Mouse (Mus musculus): ENCODE results near the gene Smad5. TPM values are rescaled to one million over a fixed set of nuclear protein-coding genes. Genes with fewer than 3 reads are reported as not detected.

Smad5 gene
- polyA plus RNA-seq, 1 experiment from 2014 or later = 39.7 TPM

DNA sequence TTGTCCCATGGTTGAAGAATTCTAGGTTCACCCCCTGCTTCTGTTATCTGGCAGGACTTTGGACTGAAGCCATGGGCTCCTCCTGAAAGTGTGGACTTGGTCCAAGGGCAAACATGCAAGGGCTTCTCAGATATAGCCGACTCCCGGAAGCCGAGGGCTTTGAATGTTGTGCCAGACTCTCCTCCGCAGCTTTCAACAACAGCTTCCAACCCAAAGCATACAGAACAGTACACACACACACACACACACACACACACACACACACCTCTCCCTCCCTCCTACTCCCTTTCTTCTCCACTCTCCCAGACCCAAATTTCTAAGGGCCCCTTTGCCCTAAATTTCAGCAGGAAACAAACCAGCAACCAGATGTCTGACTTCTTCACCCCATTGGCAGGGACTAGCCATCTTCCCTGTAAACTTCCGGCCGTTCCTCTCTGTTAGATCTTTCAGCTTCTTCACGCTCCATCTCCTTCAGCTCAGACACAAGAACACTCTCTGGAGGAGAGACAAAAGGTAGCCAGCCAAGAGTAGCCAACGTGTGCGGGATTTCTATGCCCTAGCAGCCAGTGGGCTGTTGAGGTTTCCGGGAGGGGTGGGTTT lies 24.5 kb upstream of the Smad5 start:
- H3K4me1 ChIP-seq (ENCODE audit: control insufficient read depth, insufficient read depth, low read length) = no peaks in the 10 kb centered on the region
- no peaks in the 10 kb centered on the region for H3K9me3 ChIP-seq (replicated peaks; ENCODE audit: control insufficient read depth, low read length)
- DNase-seq (ENCODE audit: low spot score) = no peak
- no peak overlapping the region for H3K27ac ChIP-seq (ENCODE audit: low read depth, low read length)
- ATAC-seq = no peak
- H3K27me3 ChIP-seq (replicated peaks; ENCODE audit: control insufficient read depth, insufficient read depth, low read length) = no peaks in the 10 kb centered on the region
- no peak overlapping the region for H3K4me2 ChIP-seq (ENCODE audit: low read length)
- 21% methylated on average over 10 of the region's 10 CpGs for WGBS
- no peak overlapping the region for H3K9ac ChIP-seq (ENCODE audit: low read length)
- no peaks in the 10 kb centered on the region for H3K36me3 ChIP-seq (ENCODE audit: control insufficient read depth, insufficient read depth, low read length)
- no peak overlapping the region for H3K4me3 ChIP-seq (ENCODE audit: low read depth, low read length)

GRCm38 (mm10) chr13:56678826-56679504 lies 23.8 kb upstream of the Smad5 start:
- Histone ChIP-seq H3K9ac (ENCODE audit: low read length) (no peak overlapping the region), H3K36me3 (ENCODE audit: control insufficient read depth, insufficient read depth, low read length) (no peaks in the 10 kb centered on the region), H3K4me1 (ENCODE audit: control insufficient read depth, insufficient read depth, low read length) (no peaks in the 10 kb centered on the region), H3K27me3 (replicated peaks; ENCODE audit: control insufficient read depth, insufficient read depth, low read length) (no peaks in the 10 kb centered on the region), H3K4me2 (ENCODE audit: low read length) (no peak overlapping the region), H3K27ac (ENCODE audit: low read depth, low read length) (no peak overlapping the region), H3K4me3 (ENCODE audit: low read depth, low read length) (no peak overlapping the region), H3K9me3 (replicated peaks; ENCODE audit: control insufficient read depth, low read length) (no peaks in the 10 kb centered on the region)
- ATAC-seq = no peak
- 82% methylated on average over 10 of the region's 10 CpGs for WGBS
- no peak for DNase-seq (ENCODE audit: low spot score)

GRCm38 (mm10) chr13:56681924-56682323 lies 20.9 kb upstream of the Smad5 start:
- Histone ChIP-seq H3K4me1 (ENCODE audit: control insufficient read depth, insufficient read depth, low read length) (no peaks in the 10 kb centered on the region), H3K9me3 (replicated peaks; ENCODE audit: control insufficient read depth, low read length) (no peaks in the 10 kb centered on the region), H3K4me2 (ENCODE audit: low read length) (no peak overlapping the region), H3K27me3 (replicated peaks; ENCODE audit: control insufficient read depth, insufficient read depth, low read length) (no peaks in the 10 kb centered on the region), H3K27ac (ENCODE audit: low read depth, low read length) (no peak overlapping the region), H3K9ac (ENCODE audit: low read length) (no peak overlapping the region), H3K4me3 (ENCODE audit: low read depth, low read length) (no peak overlapping the region), H3K36me3 (ENCODE audit: control insufficient read depth, insufficient read depth, low read length) (no peaks in the 10 kb centered on the region)
- WGBS = 81% methylated on average over 4 of the region's 4 CpGs
- ATAC-seq (no peak), DNase-seq (ENCODE audit: low spot score) (no peak)

DNA sequence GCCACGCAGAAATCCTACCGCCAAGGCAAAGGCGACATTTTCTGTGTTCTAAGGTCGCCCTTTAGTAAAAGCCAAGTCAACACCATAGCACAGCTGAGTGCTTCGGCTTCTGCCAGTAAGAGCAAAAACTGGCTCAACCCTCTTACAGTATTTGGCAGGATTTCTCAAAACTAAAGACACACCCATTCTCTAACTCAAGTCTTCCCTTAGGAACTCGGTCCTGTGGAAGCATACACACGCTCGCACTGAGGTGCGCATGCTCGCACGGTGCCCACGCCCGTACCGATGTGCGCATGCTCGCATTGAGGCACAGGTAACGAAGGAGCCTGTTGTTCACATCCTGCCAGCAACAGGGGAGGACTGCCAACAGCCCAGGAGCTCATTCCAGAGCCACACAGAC lies 20.5 kb upstream of the Smad5 start:
- no peak overlapping the region for H3K4me3 ChIP-seq (ENCODE audit: low read depth, low read length)
- no peaks in the 10 kb centered on the region for H3K36me3 ChIP-seq (ENCODE audit: control insufficient read depth, insufficient read depth, low read length)
- no peak overlapping the region for H3K9ac ChIP-seq (ENCODE audit: low read length)
- ATAC-seq (no peak), DNase-seq (ENCODE audit: low spot score) (peak; percentile 45)
- H3K9me3 ChIP-seq (replicated peaks; ENCODE audit: control insufficient read depth, low read length) = no peaks in the 10 kb centered on the region
- no peaks in the 10 kb centered on the region for H3K4me1 ChIP-seq (ENCODE audit: control insufficient read depth, insufficient read depth, low read length)
- 81% methylated on average over 17 of the region's 17 CpGs for WGBS
- H3K4me2 ChIP-seq (ENCODE audit: low read length) = no peak overlapping the region
- H3K27me3 ChIP-seq (replicated peaks; ENCODE audit: control insufficient read depth, insufficient read depth, low read length) = no peaks in the 10 kb centered on the region
- H3K27ac ChIP-seq (ENCODE audit: low read depth, low read length) = no peak overlapping the region

DNA sequence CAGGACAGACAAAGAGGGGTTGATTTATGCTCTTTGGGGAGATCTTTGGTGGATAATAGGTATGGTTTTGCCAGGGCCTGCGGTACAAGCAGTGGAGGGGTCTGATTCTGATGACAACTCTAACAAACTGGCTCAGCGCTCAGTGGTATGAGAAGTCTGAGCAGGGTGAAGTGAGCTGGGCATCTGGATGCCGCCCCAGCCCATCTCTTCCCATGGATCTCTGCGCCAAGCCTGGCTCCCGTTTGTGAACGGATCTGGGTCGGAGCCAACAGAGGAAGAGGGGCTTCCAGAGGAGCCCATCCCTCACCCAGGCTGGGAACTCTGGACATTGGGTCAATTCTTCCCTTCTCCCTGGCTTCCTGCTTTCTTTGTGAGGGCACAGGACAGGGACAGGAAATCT lies 19.5 kb upstream of the Smad5 start:
- Histone ChIP-seq H3K4me3 (ENCODE audit: low read depth, low read length) (no peak overlapping the region), H3K27me3 (replicated peaks; ENCODE audit: control insufficient read depth, insufficient read depth, low read length) (no peaks in the 10 kb centered on the region), H3K4me1 (ENCODE audit: control insufficient read depth, insufficient read depth, low read length) (no peaks in the 10 kb centered on the region), H3K36me3 (ENCODE audit: control insufficient read depth, insufficient read depth, low read length) (no peaks in the 10 kb centered on the region), H3K4me2 (ENCODE audit: low read length) (no peak overlapping the region), H3K27ac (ENCODE audit: low read depth, low read length) (no peak overlapping the region), H3K9ac (ENCODE audit: low read length) (no peak overlapping the region), H3K9me3 (replicated peaks; ENCODE audit: control insufficient read depth, low read length) (no peaks in the 10 kb centered on the region)
- WGBS = 83% methylated on average over 7 of the region's 7 CpGs
- DNase-seq (ENCODE audit: low spot score) (no peak), ATAC-seq (no peak)

DNA sequence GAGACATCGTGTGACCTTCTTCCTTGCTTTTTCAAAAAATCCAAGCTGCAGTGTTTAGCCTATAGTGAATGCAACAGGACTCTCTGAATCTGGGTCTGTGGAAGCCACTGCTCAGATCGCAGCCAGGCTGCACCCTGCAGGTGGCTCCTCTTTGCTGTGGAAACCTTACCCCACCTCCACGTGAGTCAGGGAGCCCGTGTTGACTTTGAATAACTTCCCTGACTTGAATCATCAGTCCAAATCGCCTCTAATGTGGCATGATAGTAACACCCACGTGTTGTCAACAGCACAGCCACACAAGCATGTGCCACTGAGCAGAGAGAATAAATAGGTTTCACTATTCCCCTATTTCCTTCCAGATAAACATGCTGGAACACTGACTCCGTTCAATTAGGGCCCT lies 10.8 kb upstream of the Smad5 start:
- ATAC-seq = no peak

GRCm38 (mm10) chr13:56692644-56693043 lies 10.2 kb upstream of the Smad5 start:
- WGBS = 85% methylated on average over 6 of the region's 6 CpGs
- no peak for ATAC-seq
- no peak overlapping the region for H3K27ac ChIP-seq (ENCODE audit: low read depth, low read length)
- H3K4me3 ChIP-seq (ENCODE audit: low read depth, low read length) = no peak overlapping the region
- H3K4me2 ChIP-seq (ENCODE audit: low read length) = no peak overlapping the region
- H3K9me3 ChIP-seq (replicated peaks; ENCODE audit: control insufficient read depth, low read length) = no peaks in the 10 kb centered on the region
- no peaks in the 10 kb centered on the region for H3K36me3 ChIP-seq (ENCODE audit: control insufficient read depth, insufficient read depth, low read length)
- peaks cover 7% of the 10 kb centered on the region; the same call in 1 of the 2 replicates for H3K4me1 ChIP-seq (ENCODE audit: control insufficient read depth, insufficient read depth, low read length)
- H3K27me3 ChIP-seq (replicated peaks; ENCODE audit: control insufficient read depth, insufficient read depth, low read length) = no peaks in the 10 kb centered on the region
- H3K9ac ChIP-seq (ENCODE audit: low read length) = no peak overlapping the region
- no peak for DNase-seq (ENCODE audit: low spot score)

More for the DNA sequence above, 10.8 kb upstream of the Smad5 start:
- H3K9ac ChIP-seq (ENCODE audit: low read length) = no peak overlapping the region
- no peak overlapping the region for H3K27ac ChIP-seq (ENCODE audit: low read depth, low read length)
- no peak overlapping the region for H3K4me3 ChIP-seq (ENCODE audit: low read depth, low read length)
- H3K27me3 ChIP-seq (replicated peaks; ENCODE audit: control insufficient read depth, insufficient read depth, low read length) = no peaks in the 10 kb centered on the region
- no peaks in the 10 kb centered on the region for H3K9me3 ChIP-seq (replicated peaks; ENCODE audit: control insufficient read depth, low read length)
- DNase-seq (ENCODE audit: low spot score) = no peak
- no peak overlapping the region for H3K4me2 ChIP-seq (ENCODE audit: low read length)
- 62% methylated on average over 7 of the region's 7 CpGs for WGBS
- no peaks in the 10 kb centered on the region for H3K36me3 ChIP-seq (ENCODE audit: control insufficient read depth, insufficient read depth, low read length)
- H3K4me1 ChIP-seq (ENCODE audit: control insufficient read depth, insufficient read depth, low read length) = 0 out of 2 replicates have a peak, but pooled peaks cover 1% of the 10 kb centered on the region

- Histone ChIP-seq H3K27ac (ENCODE audit: low read depth, low read length) (no peak overlapping the region), H3K4me3 (ENCODE audit: low read depth, low read length) (no peak overlapping the region), H3K4me2 (ENCODE audit: low read length) (no peak overlapping the region), H3K9ac (ENCODE audit: low read length) (no peak overlapping the region), H3K36me3 (ENCODE audit: control insufficient read depth, insufficient read depth, low read length) (no peaks in the 10 kb centered on the region), H3K4me1 (ENCODE audit: control insufficient read depth, insufficient read depth, low read length) (peaks cover 16% of the 10 kb centered on the region; the same call in 1 of the 2 replicates), H3K27me3 (replicated peaks; ENCODE audit: control insufficient read depth, insufficient read depth, low read length) (no peaks in the 10 kb centered on the region), H3K9me3 (replicated peaks; ENCODE audit: control insufficient read depth, low read length) (no peaks in the 10 kb centered on the region)
- DNase-seq (ENCODE audit: low spot score) (no peak), ATAC-seq (no peak)
- 91% methylated on average over 5 of the region's 5 CpGs for WGBS
Measured at GRCm38 (mm10) chr13:56695701-56696100, 7.1 kb upstream of the Smad5 start.

DNA sequence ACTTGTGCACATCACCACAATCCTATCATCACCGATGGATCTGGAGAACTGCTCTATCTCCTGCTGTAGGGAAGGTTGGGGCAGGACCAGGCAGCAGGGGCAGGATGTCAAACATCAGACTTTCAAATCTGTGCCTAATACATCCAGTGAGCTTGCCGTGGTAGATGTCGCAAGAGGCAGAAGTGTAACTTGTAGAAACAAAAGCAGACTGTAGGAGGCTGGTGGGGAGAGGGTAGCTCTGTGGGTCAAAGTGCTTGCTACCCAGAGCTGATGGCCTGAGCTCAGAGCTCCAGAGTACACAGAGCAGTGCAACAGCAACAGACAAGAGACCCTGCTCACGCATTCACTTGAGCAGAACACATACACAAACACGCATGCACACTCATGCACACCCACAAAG lies 6.1 kb upstream of the Smad5 start:
- no peak for ATAC-seq
- WGBS = 93% methylated on average over 5 of the region's 5 CpGs
- DNase-seq (ENCODE audit: low spot score) = no peak

More for the DNA sequence above, 6.1 kb upstream of the Smad5 start:
- no peak overlapping the region for H3K27ac ChIP-seq (ENCODE audit: low read depth, low read length)
- H3K4me2 ChIP-seq (ENCODE audit: low read length) = no peak overlapping the region
- no peaks in the 10 kb centered on the region for H3K36me3 ChIP-seq (ENCODE audit: control insufficient read depth, insufficient read depth, low read length)
- H3K4me1 ChIP-seq (ENCODE audit: control insufficient read depth, insufficient read depth, low read length) = peaks cover 16% of the 10 kb centered on the region; the same call in 1 of the 2 replicates
- no peaks in the 10 kb centered on the region for H3K27me3 ChIP-seq (replicated peaks; ENCODE audit: control insufficient read depth, insufficient read depth, low read length)
- no peaks in the 10 kb centered on the region for H3K9me3 ChIP-seq (replicated peaks; ENCODE audit: control insufficient read depth, low read length)
- no peak overlapping the region for H3K4me3 ChIP-seq (ENCODE audit: low read depth, low read length)
- no peak overlapping the region for H3K9ac ChIP-seq (ENCODE audit: low read length)
